Mouse (Mus musculus): Measurements from ENCODE around the gene Depdc1b. TPM values are rescaled to one million over a fixed set of nuclear protein-coding genes. Genes with fewer than 3 reads are reported as not detected.
A peak's percentile ranks its signal among the peaks of the same experiment; 100 is the strongest.

Depdc1b gene
- polyA plus RNA-seq, 1 experiment from 2014 or later, result 6.9 TPM

GRCm38 (mm10) chr13:108289436-108289835 lies 26.7 kb upstream of the Depdc1b start:
- H3K36me3 ChIP-seq, result no peaks in the 10 kb centered on the region
- 71% methylated on average over 3 of the region's 3 CpGs for WGBS
- no peak overlapping the region for H3K9ac ChIP-seq

GRCm38 (mm10) chr13:108290314-108290713 lies 25.8 kb upstream of the Depdc1b start:
- no peak overlapping the region for H3K27ac ChIP-seq
- 88% methylated on average over 4 of the region's 4 CpGs for WGBS
- H3K27me3 ChIP-seq, result no peaks in the 10 kb centered on the region
- H3K9me3 ChIP-seq, result no peaks in the 10 kb centered on the region
- H3K9ac ChIP-seq, result no peak overlapping the region
- ATAC-seq (ENCODE audit: insufficient number of reproducible peaks, low FRiP score, low TSS enrichment, low read depth), result no peak
- H3K4me3 ChIP-seq, result no peak overlapping the region
- H3K4me1 ChIP-seq, result no peaks in the 10 kb centered on the region
- no peak overlapping the region for H3K4me2 ChIP-seq
- no peaks in the 10 kb centered on the region for H3K36me3 ChIP-seq

More at GRCm38 (mm10) chr13:108289436-108289835, 26.7 kb upstream of the Depdc1b start:
- ATAC-seq (ENCODE audit: insufficient number of reproducible peaks, low FRiP score, low TSS enrichment, low read depth), result no peak
- Histone ChIP-seq H3K27me3 (no peaks in the 10 kb centered on the region), H3K4me3 (no peak overlapping the region), H3K4me1 (no peaks in the 10 kb centered on the region), H3K27ac (no peak overlapping the region), H3K9me3 (no peaks in the 10 kb centered on the region), H3K4me2 (no peak overlapping the region)

GRCm38 (mm10) chr13:108297350-108298093 lies 18.6 kb upstream of the Depdc1b start:
- no peak overlapping the region for H3K27ac ChIP-seq
- H3K4me1 ChIP-seq, result peaks cover 13% of the 10 kb centered on the region
- no peaks in the 10 kb centered on the region for H3K36me3 ChIP-seq
- peak; percentile 57 for ATAC-seq (ENCODE audit: insufficient number of reproducible peaks, low FRiP score, low TSS enrichment, low read depth)
- no peak overlapping the region for H3K9ac ChIP-seq
- H3K4me3 ChIP-seq, result peak overlapping the region; percentile 33
- H3K4me2 ChIP-seq, result peak overlapping the region; percentile 46
- no peaks in the 10 kb centered on the region for H3K27me3 ChIP-seq
- WGBS, result 6% methylated on average over 12 of the region's 12 CpGs
- no peaks in the 10 kb centered on the region for H3K9me3 ChIP-seq

GRCm38 (mm10) chr13:108298241-108298640 lies 17.9 kb upstream of the Depdc1b start:
- ATAC-seq (ENCODE audit: insufficient number of reproducible peaks, low FRiP score, low TSS enrichment, low read depth), result no peak
- no peak overlapping the region for H3K9ac ChIP-seq

GRCm38 (mm10) chr13:108300346-108300950 lies 15.7 kb upstream of the Depdc1b start:
- H3K4me2 ChIP-seq, result no peak overlapping the region
- peaks cover 13% of the 10 kb centered on the region for H3K4me1 ChIP-seq
- no peak overlapping the region for H3K4me3 ChIP-seq
- H3K27me3 ChIP-seq, result no peaks in the 10 kb centered on the region
- H3K27ac ChIP-seq, result peak overlapping the region; percentile 23; the same call in 1 of the 2 replicates
- no peaks in the 10 kb centered on the region for H3K36me3 ChIP-seq
- ATAC-seq (ENCODE audit: insufficient number of reproducible peaks, low FRiP score, low TSS enrichment, low read depth), result no peak
- WGBS, result 20% methylated on average over 5 of the region's 5 CpGs
- H3K9me3 ChIP-seq, result no peaks in the 10 kb centered on the region
- H3K9ac ChIP-seq, result no peak overlapping the region

More at GRCm38 (mm10) chr13:108298241-108298640, 17.9 kb upstream of the Depdc1b start:
- Histone ChIP-seq H3K4me2 (no peak overlapping the region), H3K36me3 (no peaks in the 10 kb centered on the region), H3K27me3 (no peaks in the 10 kb centered on the region), H3K4me3 (no peak overlapping the region), H3K4me1 (peaks cover 13% of the 10 kb centered on the region), H3K27ac (no peak overlapping the region), H3K9me3 (no peaks in the 10 kb centered on the region)
- WGBS, result 51% methylated on average over 5 of the region's 5 CpGs

GRCm38 (mm10) chr13:108301411-108301810 lies 14.7 kb upstream of the Depdc1b start:
- H3K4me3 ChIP-seq, result no peak overlapping the region
- no peaks in the 10 kb centered on the region for H3K36me3 ChIP-seq
- no peaks in the 10 kb centered on the region for H3K9me3 ChIP-seq
- H3K4me2 ChIP-seq, result no peak overlapping the region
- H3K4me1 ChIP-seq, result peaks cover 13% of the 10 kb centered on the region
- no peak overlapping the region for H3K9ac ChIP-seq
- 32% methylated on average over 7 of the region's 7 CpGs for WGBS
- H3K27me3 ChIP-seq, result no peaks in the 10 kb centered on the region
- peak overlapping the region; percentile 22; the same call in 1 of the 2 replicates for H3K27ac ChIP-seq
- peak; percentile 27; the same call in 1 of the 2 replicates for ATAC-seq (ENCODE audit: insufficient number of reproducible peaks, low FRiP score, low TSS enrichment, low read depth)

- Histone ChIP-seq H3K36me3 (no peaks in the 10 kb centered on the region), H3K9ac (no peak overlapping the region), H3K4me3 (no peak overlapping the region), H3K9me3 (no peaks in the 10 kb centered on the region), H3K4me2 (no peak overlapping the region), H3K27me3 (no peaks in the 10 kb centered on the region), H3K4me1 (peaks cover 5% of the 10 kb centered on the region), H3K27ac (no peak overlapping the region)
- no peak for ATAC-seq (ENCODE audit: insufficient number of reproducible peaks, low FRiP score, low TSS enrichment, low read depth)
- 80% methylated on average over 7 of the region's 7 CpGs for WGBS
These were observed 13.0 kb upstream of the Depdc1b start for GRCm38 (mm10) chr13:108302957-108303675.

- no peak for ATAC-seq (ENCODE audit: insufficient number of reproducible peaks, low FRiP score, low TSS enrichment, low read depth)
- Histone ChIP-seq H3K9ac (no peak overlapping the region), H3K36me3 (no peaks in the 10 kb centered on the region), H3K4me1 (peaks cover 5% of the 10 kb centered on the region), H3K9me3 (no peaks in the 10 kb centered on the region), H3K27ac (no peak overlapping the region), H3K27me3 (no peaks in the 10 kb centered on the region), H3K4me3 (no peak overlapping the region), H3K4me2 (no peak overlapping the region)
- WGBS, result 48% methylated on average over 1 of the region's 1 CpGs
These were observed 12.3 kb upstream of the Depdc1b start for GRCm38 (mm10) chr13:108303841-108304240.

GRCm38 (mm10) chr13:108304680-108305079 lies 11.5 kb upstream of the Depdc1b start:
- Histone ChIP-seq H3K9me3 (no peaks in the 10 kb centered on the region), H3K4me2 (no peak overlapping the region), H3K27ac (no peak overlapping the region), H3K27me3 (no peaks in the 10 kb centered on the region), H3K4me3 (no peak overlapping the region), H3K4me1 (peaks cover 5% of the 10 kb centered on the region), H3K9ac (no peak overlapping the region), H3K36me3 (no peaks in the 10 kb centered on the region)
- WGBS, result 26% methylated on average over 2 of the region's 2 CpGs
- no peak for ATAC-seq (ENCODE audit: insufficient number of reproducible peaks, low FRiP score, low TSS enrichment, low read depth)

GRCm38 (mm10) chr13:108316487-108316903 lies 363 bp downstream of the Depdc1b start:
- WGBS, result under 1% methylated on average over 32 of the region's 32 CpGs
- 0 out of 2 replicates have a peak overlapping the region, but pooled peaks have one; percentile 61 for H3K27ac ChIP-seq
- H3K27me3 ChIP-seq, result no peaks in the 10 kb centered on the region

GRCm38 (mm10) chr13:108317414-108317813 lies 1.3 kb downstream of the Depdc1b start:
- Histone ChIP-seq H3K27me3 (no peaks in the 10 kb centered on the region), H3K9ac (no peak overlapping the region), H3K36me3 (no peaks in the 10 kb centered on the region), H3K4me3 (0 out of 2 replicates have a peak overlapping the region, but pooled peaks have one; percentile 77), H3K27ac (no peak overlapping the region), H3K4me1 (peaks cover 14% of the 10 kb centered on the region), H3K9me3 (no peaks in the 10 kb centered on the region), H3K4me2 (no peak overlapping the region)
- ATAC-seq (ENCODE audit: insufficient number of reproducible peaks, low FRiP score, low TSS enrichment, low read depth), result no peak
- 94% methylated on average over 2 of the region's 2 CpGs for WGBS

More at GRCm38 (mm10) chr13:108316487-108316903, 363 bp downstream of the Depdc1b start:
- H3K9ac ChIP-seq, result peak overlapping the region; percentile 45
- no peaks in the 10 kb centered on the region for H3K9me3 ChIP-seq
- peak overlapping the region; percentile 77 for H3K4me3 ChIP-seq
- ATAC-seq (ENCODE audit: insufficient number of reproducible peaks, low FRiP score, low TSS enrichment, low read depth), result peak; percentile 32; the same call in 1 of the 2 replicates
- H3K4me2 ChIP-seq, result peak overlapping the region; percentile 95
- H3K4me1 ChIP-seq, result peaks cover 14% of the 10 kb centered on the region
- no peaks in the 10 kb centered on the region for H3K36me3 ChIP-seq

Measured in limb, embryonic 15.5 days (tissue).